Mouse (Mus musculus) lung, postnatal 0 days (tissue): ENCODE results near the gene Wbp1l. TPM values are rescaled to one million over a fixed set of nuclear protein-coding genes. Genes with fewer than 3 reads are reported as not detected.

Experiments
- ATAC-seq: fragments of 200-750 bp; cut with Nextera tagmentation; 2 replicates; pipeline ENCODE4 v1.8.0; 2017; ENCODE audit warnings: moderate library complexity
- DNase-seq: peaks from one replicate; pipeline ENCODE4 v3.0.0-alpha.2; 2016; ENCODE audit warnings: low spot score
- H3K27ac ChIP-seq: fragments of 300-500 bp; sonication (generic); 2 replicates; pipeline ENCODE4 v1.5.1; 2014; ENCODE audit warnings: antibody characterized with exemption, mild to moderate bottlenecking, low read length, mixed read lengths
- H3K27me3 ChIP-seq: fragments of 300-500 bp; sonication (generic); replicated peaks from 2 replicates; pipeline ENCODE4 v1.6.1; 2014; ENCODE audit warnings: low read length, mixed read lengths; ENCODE audit not compliant: insufficient read depth
- H3K36me3 ChIP-seq: fragments of 300-500 bp; sonication (generic); 2 replicates; pipeline ENCODE4 v1.6.1; 2014; ENCODE audit warnings: low read length, mixed read lengths; ENCODE audit not compliant: insufficient read depth
- H3K4me1 ChIP-seq: fragments of 300-500 bp; sonication (generic); 2 replicates; pipeline ENCODE4 v1.6.1; 2014; ENCODE audit warnings: antibody characterized with exemption, low read depth, low read length, mixed read lengths; ENCODE audit not compliant: insufficient read depth
- H3K4me2 ChIP-seq: fragments of 300-500 bp; sonication (generic); replicated peaks from 2 replicates; pipeline ENCODE4 v1.6.1; 2014; ENCODE audit warnings: low read depth, mild to moderate bottlenecking, low read length, moderate library complexity, mixed read lengths
- H3K4me3 ChIP-seq: fragments of 300-500 bp; sonication (generic); 2 replicates; pipeline ENCODE4 v1.5.1; 2014; ENCODE audit warnings: low read depth, low read length
- H3K9ac ChIP-seq: fragments of 300-500 bp; sonication (generic); replicated peaks from 2 replicates; pipeline ENCODE4 v1.6.1; 2014; ENCODE audit warnings: low read depth, mild to moderate bottlenecking
- H3K9me3 ChIP-seq: fragments of 300-500 bp; sonication (generic); 2 replicates; pipeline ENCODE4 v1.6.1; 2016; ENCODE audit warnings: low read length, mixed read lengths
- CTCF ChIP-seq: IDR thresholded peaks from 2 replicates; pipeline ENCODE4 v1.5.1; 2016; ENCODE audit warnings: antibody characterized with exemption, mild to moderate bottlenecking
- EP300 ChIP-seq: IDR thresholded peaks from 2 replicates; pipeline ENCODE4 v1.6.1; 2016; ENCODE audit warnings: antibody characterized with exemption, mild to moderate bottlenecking, control low read depth
- WGBS: fragments of 180-500 bp; shearing (Covaris S2); extraction: QIAGEN DNeasy Blood & Tissue Kit; methylation state at CpG from one replicate; pipeline ENCODE4 v1.1.7; 2014; 5-methylcytosine and 5-hydroxymethylcytosine counted together
- polyA plus RNA-seq: library from polyadenylated mRNA; unstranded; fragments of >200 nt; fragmentation: Nextera tagmentation; extraction: Ambion mirVana; gene quantifications from 2 replicates; pipeline ENCODE4 v1.2.1, GENCODE M21; 2015

Wbp1l gene
- polyA plus RNA-seq, 1 experiment from 2014 or later: 37.4 TPM

GRCm38 (mm10) chr19:46631637-46632036 is 32.8 kb downstream of the Wbp1l start:
- no peak for DNase-seq
- Histone ChIP-seq H3K4me3 (no peak overlapping the region), H3K4me1 (peaks cover 29% of the 10 kb centered on the region), H3K4me2 (no peak overlapping the region), H3K27me3 (no peaks in the 10 kb centered on the region), H3K27ac (no peak overlapping the region), H3K9me3 (no peaks in the 10 kb centered on the region), H3K9ac (no peak overlapping the region), H3K36me3 (no peaks in the 10 kb centered on the region)
- no peak for ATAC-seq
- TF ChIP-seq CTCF (no peak), EP300 (no peak)
- WGBS: 64% methylated on average over 9 of the region's 9 CpGs

- 0 out of 2 replicates have a peak overlapping the region, but pooled peaks have one; percentile 6 for H3K27ac ChIP-seq
- no peaks in the 10 kb centered on the region for H3K27me3 ChIP-seq
- 43% methylated on average over 9 of the region's 9 CpGs for WGBS
- no peak for TF ChIP-seq CTCF
- TF ChIP-seq EP300: no peak
- no peak for ATAC-seq
- 0 out of 2 replicates have a peak, but pooled peaks cover 8% of the 10 kb centered on the region for H3K36me3 ChIP-seq
- no peaks in the 10 kb centered on the region for H3K9me3 ChIP-seq
- H3K4me2 ChIP-seq: no peak overlapping the region
- DNase-seq: no peak
- no peak overlapping the region for H3K4me3 ChIP-seq
- no peak overlapping the region for H3K9ac ChIP-seq
- H3K4me1 ChIP-seq: peaks cover 15% of the 10 kb centered on the region; the same call in 1 of the 2 replicates
These were observed 36.9 kb downstream of the Wbp1l start for GRCm38 (mm10) chr19:46635766-46636165.

- WGBS: 70% methylated on average over 6 of the region's 6 CpGs
These were observed 38.7 kb downstream of the Wbp1l start for GRCm38 (mm10) chr19:46637598-46637997.

GRCm38 (mm10) chr19:46639053-46639452 is 40.2 kb downstream of the Wbp1l start:
- DNase-seq (no peak), ATAC-seq (no peak)
- Histone ChIP-seq H3K4me1 (peaks cover 45% of the 10 kb centered on the region), H3K9me3 (no peaks in the 10 kb centered on the region), H3K36me3 (peaks cover 8% of the 10 kb centered on the region; the same call in 1 of the 2 replicates), H3K27me3 (no peaks in the 10 kb centered on the region), H3K4me2 (no peak overlapping the region), H3K27ac (peak overlapping the region; percentile 38; the same call in 1 of the 2 replicates), H3K9ac (no peak overlapping the region), H3K4me3 (no peak overlapping the region)
- TF ChIP-seq CTCF (no peak), EP300 (no peak)

More at GRCm38 (mm10) chr19:46637598-46637997, 38.7 kb downstream of the Wbp1l start:
- Histone ChIP-seq H3K9ac (no peak overlapping the region), H3K9me3 (no peaks in the 10 kb centered on the region), H3K27me3 (no peaks in the 10 kb centered on the region), H3K4me2 (no peak overlapping the region), H3K27ac (no peak overlapping the region), H3K4me3 (no peak overlapping the region), H3K4me1 (peaks cover 32% of the 10 kb centered on the region), H3K36me3 (peaks cover 8% of the 10 kb centered on the region; the same call in 1 of the 2 replicates)
- TF ChIP-seq CTCF: no peak
- TF ChIP-seq EP300: no peak
- no peak for DNase-seq
- ATAC-seq: no peak

- peak; percentile 33 for ATAC-seq
- Histone ChIP-seq H3K4me1 (peaks cover 49% of the 10 kb centered on the region), H3K4me3 (no peak overlapping the region), H3K9me3 (no peaks in the 10 kb centered on the region), H3K27ac (0 out of 2 replicates have a peak overlapping the region, but pooled peaks have one; percentile 20), H3K9ac (no peak overlapping the region), H3K36me3 (peaks cover 8% of the 10 kb centered on the region; the same call in 1 of the 2 replicates), H3K4me2 (no peak overlapping the region), H3K27me3 (no peaks in the 10 kb centered on the region)
- no peak for DNase-seq
- TF ChIP-seq CTCF: no peak
- peak; percentile 68 for TF ChIP-seq EP300
- WGBS: 70% methylated on average over 14 of the region's 14 CpGs
These were observed 40.6 kb downstream of the Wbp1l start for GRCm38 (mm10) chr19:46639496-46639895.

- H3K27ac ChIP-seq: peak overlapping the region; percentile 71
- H3K4me2 ChIP-seq: no peak overlapping the region
- H3K4me3 ChIP-seq: no peak overlapping the region
- H3K9me3 ChIP-seq: no peaks in the 10 kb centered on the region
- no peaks in the 10 kb centered on the region for H3K27me3 ChIP-seq
- H3K4me1 ChIP-seq: peaks cover 51% of the 10 kb centered on the region
- no peak for TF ChIP-seq CTCF
- no peak for TF ChIP-seq EP300
- DNase-seq: no peak
- H3K9ac ChIP-seq: no peak overlapping the region
- ATAC-seq: no peak
- H3K36me3 ChIP-seq: peaks cover 10% of the 10 kb centered on the region
- WGBS: 74% methylated on average over 8 of the region's 8 CpGs
These were observed 41.9 kb downstream of the Wbp1l start for GRCm38 (mm10) chr19:46640780-46641179.
